Mouse (Mus musculus) bone marrow, adult 2 months (tissue): ENCODE measurements at regions not wholly inside any gene's neighbourhood (a gene's known extent, or its start where the extent isn't known, plus 50 kb on each side); places are given as distances from the start of the nearest gene placed in this dataset.

Experiments used
- H3K27ac ChIP-seq: fragments of 200-500 bp; 2 replicates; pipeline ENCODE4 v1.5.1; 2012; ENCODE audit warnings: low read depth, mild to moderate bottlenecking, control low read depth, inconsistent platforms, low read length; ENCODE audit not compliant: control insufficient read depth, poor library complexity, insufficient read depth
- H3K4me1 ChIP-seq: fragments of 200-500 bp; 2 replicates; pipeline ENCODE4 v1.6.1; 2011; ENCODE audit warnings: low read length; ENCODE audit not compliant: control insufficient read depth, insufficient read depth
- H3K4me3 ChIP-seq: fragments of 200-500 bp; replicated peaks from 2 replicates; pipeline ENCODE3; 2011; ENCODE audit warnings: mild to moderate bottlenecking, low read depth, low read length, control low read depth; ENCODE audit not compliant: control insufficient read depth
- CTCF ChIP-seq: fragments of 200-500 bp; IDR thresholded peaks from 2 replicates; pipeline ENCODE4 v1.5.1; 2011; ENCODE audit warnings: low read length, control low read depth; ENCODE audit not compliant: control insufficient read depth, insufficient read depth
- POLR2A ChIP-seq: fragments of 200-500 bp; IDR thresholded peaks from 2 replicates; pipeline ENCODE4 v1.6.1; 2011; ENCODE audit warnings: low read depth, mild to moderate bottlenecking, control low read depth, low read length, borderline replicate concordance; ENCODE audit not compliant: control insufficient read depth
- WGBS: fragments of 180-500 bp; shearing (Covaris S2); methylation state at CpG from one replicate; pipeline ENCODE4 v1.1.7; 2018; 5-methylcytosine and 5-hydroxymethylcytosine counted together

DNA sequence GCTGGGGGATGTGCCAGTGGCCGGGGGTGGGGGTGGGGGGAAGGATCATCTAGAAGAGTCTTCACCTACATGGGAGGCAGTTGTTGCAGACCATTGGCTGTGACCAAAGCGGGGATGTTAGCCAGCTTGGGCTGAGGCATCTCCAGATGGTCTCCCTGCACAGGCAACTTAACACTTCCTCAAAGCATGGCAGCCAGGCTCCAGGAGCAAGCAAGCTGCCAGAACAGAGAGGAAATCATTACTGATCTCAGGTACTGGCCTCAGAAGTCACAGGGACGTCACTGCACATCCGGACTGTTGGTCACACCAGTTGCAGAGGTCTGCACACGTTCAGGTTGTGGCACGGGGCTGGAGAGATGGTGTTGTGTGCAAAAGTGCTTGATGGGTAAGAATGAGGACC, 321.1 kb upstream of the Tbx3 start:
- peak overlapping the region; percentile 39; the same call in 1 of the 2 replicates for H3K27ac ChIP-seq
- 20% methylated on average over 6 of the region's 6 CpGs for WGBS
- no peak for TF ChIP-seq CTCF
- TF ChIP-seq POLR2A, result no peak

DNA sequence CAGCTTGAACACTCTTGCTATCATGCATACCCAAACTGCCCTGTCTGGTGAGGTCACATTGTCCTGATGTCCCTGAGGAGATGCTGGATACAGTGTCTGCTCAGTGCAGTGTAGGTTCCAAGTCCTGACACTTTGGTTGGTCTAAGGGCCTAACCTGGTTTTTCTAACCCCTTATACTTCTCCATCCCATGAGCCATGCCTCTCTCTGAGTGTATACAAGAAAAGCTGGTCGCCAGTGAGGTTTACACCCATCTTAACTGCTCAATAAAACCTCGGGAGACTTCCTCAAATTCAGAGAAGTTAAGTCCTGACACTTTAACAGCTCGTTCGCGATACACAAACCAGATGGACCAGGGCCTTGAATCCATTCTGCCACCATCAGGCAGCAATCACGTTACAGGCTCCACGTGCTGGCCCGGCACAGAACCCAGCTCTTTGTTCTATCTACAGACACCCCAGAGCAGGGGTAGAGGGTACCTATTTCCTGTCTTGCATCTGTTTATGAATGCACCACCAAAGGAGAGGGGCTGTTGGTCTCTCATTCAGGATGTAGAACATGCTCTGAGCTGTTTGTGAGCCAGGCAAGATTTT, 320.0 kb upstream of the Tbx3 start:
- no peak overlapping the region for H3K4me3 ChIP-seq
- H3K4me1 ChIP-seq, result peaks cover 7% of the 10 kb centered on the region; the same call in 1 of the 2 replicates
- H3K27ac ChIP-seq, result no peak overlapping the region
- TF ChIP-seq POLR2A, result no peak
- TF ChIP-seq CTCF, result no peak
- 15% methylated on average over 8 of the region's 8 CpGs for WGBS

More for the DNA sequence above, 321.1 kb upstream of the Tbx3 start:
- no peak overlapping the region for H3K4me3 ChIP-seq
- peaks cover 7% of the 10 kb centered on the region; the same call in 1 of the 2 replicates for H3K4me1 ChIP-seq

DNA sequence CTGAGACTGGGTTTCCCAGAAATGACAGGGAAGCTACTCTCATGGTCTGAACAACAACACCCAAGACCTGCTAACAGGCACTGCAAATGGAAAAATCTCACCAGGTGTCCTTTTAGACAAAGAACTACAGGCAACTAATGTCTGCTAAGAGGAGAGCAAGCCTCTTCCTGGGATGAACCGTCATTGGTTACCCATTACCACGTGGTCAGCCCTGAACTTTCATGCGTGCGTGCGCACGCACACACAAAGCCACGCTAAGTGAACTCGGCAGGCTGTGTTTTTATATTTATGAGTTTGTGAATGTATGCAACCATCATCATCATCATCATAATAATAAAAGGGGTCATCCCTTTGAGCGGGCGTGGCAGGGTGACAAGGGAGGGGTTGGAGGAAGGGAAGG, 315.0 kb upstream of the Tbx3 start:
- 88% methylated on average over 10 of the region's 10 CpGs for WGBS
- no peak overlapping the region for H3K4me3 ChIP-seq
- no peak for TF ChIP-seq POLR2A
- no peak for TF ChIP-seq CTCF
- no peaks in the 10 kb centered on the region; the same call in 1 of the 2 replicates for H3K4me1 ChIP-seq
- no peak overlapping the region for H3K27ac ChIP-seq

DNA sequence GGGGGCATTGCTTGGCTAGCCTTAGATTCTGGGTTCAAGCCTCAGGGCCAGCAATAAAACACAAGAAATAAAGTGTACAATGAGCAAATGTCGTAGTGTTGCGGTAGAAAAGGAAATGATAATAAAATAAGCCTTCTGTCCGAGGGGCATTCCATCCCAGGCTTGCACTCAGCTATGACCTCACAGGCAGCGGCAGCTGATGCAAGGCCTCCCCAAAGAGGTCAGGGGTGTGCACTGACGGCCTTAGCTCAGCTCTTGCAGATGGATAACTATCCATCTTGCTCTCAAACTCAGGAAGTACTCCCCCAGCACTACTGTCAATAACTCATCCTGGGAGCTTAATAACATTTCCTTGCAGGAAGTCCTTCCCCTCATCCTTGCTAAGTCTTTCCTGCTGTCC, 314.4 kb upstream of the Tbx3 start:
- TF ChIP-seq POLR2A, result no peak
- TF ChIP-seq CTCF, result no peak
- WGBS, result 75% methylated on average over 5 of the region's 5 CpGs

DNA sequence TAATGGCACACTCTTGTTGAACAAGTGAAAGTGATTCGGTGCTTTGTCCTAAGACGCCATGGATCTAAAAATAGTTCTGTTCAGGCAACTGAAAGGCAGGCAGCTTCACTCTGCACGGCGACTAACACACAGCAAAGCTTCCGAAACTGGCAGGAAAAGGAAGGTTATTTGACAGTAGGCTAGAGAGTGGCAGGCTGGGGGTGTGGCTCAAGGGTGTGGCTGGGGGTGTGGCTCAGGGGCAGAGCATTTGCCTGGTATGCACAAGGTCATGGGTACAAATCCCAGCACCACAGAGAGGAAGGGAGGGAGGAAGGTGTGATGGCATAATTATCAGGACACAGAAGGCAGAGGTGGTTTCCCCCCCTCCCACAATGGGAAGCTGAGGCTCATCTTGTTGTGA, 310.8 kb upstream of the Tbx3 start:
- 0% methylated on average over 5 of the region's 5 CpGs for WGBS
- no peak overlapping the region for H3K4me3 ChIP-seq
- no peak for TF ChIP-seq CTCF
- H3K27ac ChIP-seq, result no peak overlapping the region
- H3K4me1 ChIP-seq, result no peaks in the 10 kb centered on the region; the same call in 1 of the 2 replicates

More for the DNA sequence above, 314.4 kb upstream of the Tbx3 start:
- no peak overlapping the region for H3K27ac ChIP-seq
- no peaks in the 10 kb centered on the region; the same call in 1 of the 2 replicates for H3K4me1 ChIP-seq
- H3K4me3 ChIP-seq, result no peak overlapping the region

DNA sequence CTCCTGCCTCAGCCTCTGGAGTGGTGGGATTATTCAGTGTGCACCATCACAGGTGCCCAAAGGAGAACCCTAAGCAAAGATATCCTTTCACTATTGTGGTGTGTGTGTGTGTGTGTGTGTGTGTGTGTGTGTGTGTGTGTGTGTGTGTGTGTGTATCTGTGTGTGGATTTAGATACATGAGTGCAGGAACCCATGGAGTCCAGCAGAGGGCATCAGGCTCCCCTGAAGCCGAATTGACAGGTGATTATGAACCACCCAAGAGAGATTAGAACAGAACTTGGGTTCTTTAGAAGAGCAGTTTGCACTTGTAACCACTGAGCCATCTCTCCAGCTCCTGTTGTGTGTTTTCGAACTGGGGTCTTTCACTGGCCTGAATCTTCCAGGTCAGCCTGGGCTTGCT, 310.1 kb upstream of the Tbx3 start:
- no peak overlapping the region for H3K4me3 ChIP-seq
- WGBS, result 85% methylated on average over 2 of the region's 2 CpGs

DNA sequence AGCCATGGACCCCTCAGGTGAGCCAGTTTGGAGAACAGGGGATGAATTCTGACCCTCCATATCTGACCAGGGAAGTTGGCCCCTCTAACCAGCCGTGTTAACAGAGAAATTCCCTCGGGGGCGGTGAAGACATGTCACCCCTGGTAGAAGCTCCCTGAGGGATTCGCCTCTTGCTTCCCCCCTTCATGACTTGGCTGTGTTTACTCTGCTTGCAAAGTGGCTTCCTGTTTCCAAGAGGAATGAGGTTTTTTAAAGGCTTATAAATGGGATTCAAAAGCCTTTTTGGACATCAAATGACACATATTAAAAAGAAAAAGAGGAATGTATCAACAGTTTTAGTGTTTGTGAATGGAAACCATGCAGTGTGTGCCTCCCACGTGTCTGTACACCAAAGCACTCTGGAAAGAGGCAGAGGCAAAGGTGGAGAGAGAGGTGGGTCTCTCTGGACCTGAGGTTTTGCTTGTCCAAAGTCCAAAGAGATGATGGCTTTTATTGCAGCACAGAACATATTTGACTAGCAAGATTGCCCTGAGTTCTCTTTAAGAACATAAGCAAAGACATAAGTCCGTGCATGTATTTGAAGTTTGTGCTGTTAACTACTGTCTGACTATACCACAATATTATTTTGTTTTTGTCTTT, 308.9 kb upstream of the Tbx3 start:
- no peaks in the 10 kb centered on the region; the same call in 1 of the 2 replicates for H3K4me1 ChIP-seq
- H3K4me3 ChIP-seq, result no peak overlapping the region
- 66% methylated on average over 6 of the region's 6 CpGs for WGBS
- TF ChIP-seq POLR2A (no peak), CTCF (no peak)
- H3K27ac ChIP-seq, result no peak overlapping the region

More for the DNA sequence above, 310.1 kb upstream of the Tbx3 start:
- Histone ChIP-seq H3K27ac (no peak overlapping the region), H3K4me1 (no peaks in the 10 kb centered on the region; the same call in 1 of the 2 replicates)
- no peak for TF ChIP-seq CTCF
- no peak for TF ChIP-seq POLR2A

DNA sequence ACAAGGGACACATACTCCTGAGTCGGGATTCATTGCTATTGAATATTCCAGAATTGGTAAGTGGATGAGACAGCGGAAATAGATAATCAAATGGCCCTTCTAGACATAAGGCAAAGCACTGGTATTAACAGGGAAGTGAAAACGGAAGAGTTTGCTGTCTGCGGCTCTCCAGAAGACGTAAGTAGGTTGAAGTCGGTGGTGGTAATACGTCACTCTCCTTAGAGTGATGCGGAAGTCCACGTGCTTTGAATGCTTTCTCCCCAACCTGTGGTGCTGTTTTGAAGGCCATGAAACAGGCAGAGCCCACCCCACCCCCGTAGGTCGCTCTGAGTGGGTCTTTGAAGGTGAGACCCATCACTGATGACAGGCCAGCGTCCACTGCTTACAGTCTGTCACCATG, 308.0 kb upstream of the Tbx3 start:
- 53% methylated on average over 12 of the region's 12 CpGs for WGBS
- no peak for TF ChIP-seq CTCF
- TF ChIP-seq POLR2A, result no peak
- no peak overlapping the region for H3K4me3 ChIP-seq

DNA sequence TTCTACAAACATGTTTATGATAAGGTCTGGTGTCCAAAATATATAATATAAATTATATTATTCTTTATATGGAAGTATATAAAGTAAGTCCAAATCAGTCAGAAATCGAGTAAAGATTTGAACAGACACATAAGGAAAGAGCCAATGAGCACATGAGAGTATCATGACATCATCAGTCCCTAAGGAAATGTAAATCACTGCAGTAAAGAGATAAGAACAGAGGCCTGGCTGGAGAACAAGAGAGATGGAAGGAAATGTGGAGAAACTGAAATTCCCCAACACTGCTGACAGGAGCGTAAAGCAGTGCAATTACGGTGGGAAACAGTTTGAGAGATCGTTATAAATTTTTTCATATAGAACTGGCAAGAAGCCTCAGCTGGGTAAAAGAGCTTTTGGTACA, 306.2 kb upstream of the Tbx3 start:
- TF ChIP-seq POLR2A (no peak), CTCF (no peak)
- Histone ChIP-seq H3K4me1 (no peaks in the 10 kb centered on the region; the same call in 1 of the 2 replicates), H3K27ac (no peak overlapping the region), H3K4me3 (no peak overlapping the region)
- WGBS, result 11% methylated on average over 4 of the region's 4 CpGs

More for the DNA sequence above, 308.0 kb upstream of the Tbx3 start:
- Histone ChIP-seq H3K27ac (no peak overlapping the region), H3K4me1 (no peaks in the 10 kb centered on the region; the same call in 1 of the 2 replicates)
